Mouse (Mus musculus) skeletal muscle tissue, adult 2 months (tissue): ENCODE results near the gene Atn1.
"Not testable (repeated sequence)": the region's sequence is repeated elsewhere in the genome, so short reads cannot be mapped to it uniquely, and the experiment has no call there.

Experiments
- DNase-seq: peaks from one replicate; pipeline ENCODE4 v3.0.0-alpha.2; 2012; ENCODE audit warnings: low read depth, low spot score

Atn1 gene

GRCm38 (mm10) chr6:124755831-124756595 is at the start of gene Atn1, which contains the start of gene Gm45234:
Atn1 (minus strand) TSS chr6:124756524.
Gm45234 (minus strand) TSS chr6:124756021.
- DNase-seq: peak; percentile 62

DNA sequence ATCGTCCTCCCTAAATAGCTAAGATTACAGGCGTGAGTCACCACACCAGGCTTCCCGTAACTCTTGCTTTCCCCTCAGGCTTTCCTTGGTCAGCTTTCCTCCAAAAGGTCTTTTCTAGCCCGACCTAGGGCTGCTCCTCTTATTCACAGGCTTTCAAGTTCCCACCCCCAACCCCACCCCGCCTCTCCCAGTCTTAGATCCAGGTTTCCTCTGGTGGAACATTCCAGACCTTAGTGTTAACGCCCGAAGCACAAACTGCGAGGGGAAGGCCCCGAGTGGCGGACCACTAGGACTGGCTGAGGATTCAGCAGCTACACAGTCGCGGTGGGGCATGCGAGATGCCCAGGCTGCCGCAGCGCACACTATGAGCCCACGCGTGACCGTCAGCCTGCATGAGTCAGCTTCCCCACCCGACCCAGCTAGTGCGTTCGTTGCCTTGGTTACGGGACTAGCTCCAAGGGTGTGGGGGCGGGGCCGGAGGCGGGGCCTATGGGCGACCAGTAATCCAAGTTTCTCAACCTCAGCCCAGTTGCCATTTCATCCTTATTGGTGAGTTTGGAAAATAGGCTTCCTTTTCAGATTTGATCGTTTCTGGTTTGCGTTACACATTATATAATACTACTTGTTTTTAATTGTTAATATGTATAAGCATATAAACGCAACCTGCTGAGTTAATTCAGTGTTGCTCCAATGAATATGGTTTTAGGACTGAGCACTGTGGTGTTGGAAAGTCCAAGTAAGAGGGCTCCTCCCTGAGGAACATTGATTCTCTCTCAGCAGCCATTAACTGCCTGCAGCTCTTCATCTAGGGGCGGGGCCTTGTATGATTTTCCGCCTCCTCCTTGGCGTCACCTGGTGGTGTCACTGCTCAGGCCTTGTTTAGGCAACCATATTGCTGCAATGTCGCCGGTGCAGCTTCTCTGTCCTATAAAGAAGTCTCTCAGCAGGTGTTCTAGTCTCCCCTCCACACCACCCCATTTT is 49.3 kb upstream of the Atn1 start:
- peak; percentile 96 for DNase-seq

GRCm38 (mm10) chr6:124804341-124804740 is 48.0 kb upstream of the Atn1 start:
- DNase-seq: no peak

- not testable (repeated sequence) for DNase-seq
Observed at GRCm38 (mm10) chr6:124803691-124804090, 47.4 kb upstream of the Atn1 start.

DNA sequence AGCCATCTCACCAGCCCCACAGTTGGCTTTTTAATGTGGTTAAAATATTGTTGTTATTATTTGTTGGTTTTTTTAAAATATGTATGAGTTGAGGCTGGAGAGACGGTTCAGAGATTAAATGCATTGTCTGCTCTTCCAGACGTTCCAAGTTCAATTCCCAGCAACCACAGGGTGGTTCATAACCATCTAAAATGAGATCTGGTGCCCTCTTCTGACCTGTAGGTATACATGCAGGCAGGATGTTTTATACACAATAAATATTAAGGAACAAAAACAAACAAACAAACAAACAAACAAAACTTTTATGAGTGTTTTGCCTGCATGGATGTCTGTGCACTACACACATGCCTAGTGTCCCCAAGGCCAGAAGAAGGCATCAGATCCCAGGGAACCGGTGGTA is 46.7 kb upstream of the Atn1 start:
- DNase-seq: no peak

- DNase-seq: not testable (repeated sequence)
Observed at GRCm38 (mm10) chr6:124802400-124802799, 46.1 kb upstream of the Atn1 start.

- no peak for DNase-seq
Observed at GRCm38 (mm10) chr6:124796200-124796599, 39.9 kb upstream of the Atn1 start.

DNA sequence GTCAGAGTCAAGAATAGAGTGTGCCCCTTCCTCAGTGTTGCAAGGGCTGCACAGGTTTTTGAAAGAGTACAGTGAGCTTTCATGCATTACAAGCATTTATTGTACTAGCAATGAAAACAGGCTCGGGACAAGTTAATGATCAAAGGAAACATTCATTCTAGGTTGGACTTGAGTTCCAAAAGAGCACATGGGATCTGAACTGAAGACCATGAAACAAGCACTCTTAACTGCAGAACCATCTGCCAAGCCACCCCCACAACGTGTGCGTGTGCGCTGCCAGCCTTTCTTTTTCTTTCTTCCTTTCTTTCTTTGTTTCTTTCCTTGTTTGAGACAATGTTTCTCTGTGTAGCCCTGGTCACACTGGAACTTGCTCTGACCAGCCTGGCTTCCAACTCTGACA is 39.5 kb upstream of the Atn1 start:
- DNase-seq: no peak

DNA sequence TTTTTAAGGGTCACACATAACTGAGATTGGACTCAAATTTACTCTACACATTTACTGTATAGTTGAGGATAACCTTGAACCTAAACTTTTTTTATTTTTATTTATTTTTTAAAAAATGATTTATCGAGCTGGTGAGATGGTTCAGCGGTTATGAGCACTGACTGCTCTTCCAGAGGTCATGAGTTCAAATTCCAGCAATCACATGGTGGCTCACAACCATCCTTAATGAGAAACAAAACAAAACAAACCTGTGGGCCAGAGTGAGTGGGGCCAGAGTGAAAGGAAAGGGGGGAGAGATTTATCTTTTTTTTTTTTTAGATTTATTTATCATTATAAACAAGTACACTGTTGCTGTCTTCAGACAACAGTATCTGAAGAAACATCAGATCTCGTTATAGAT is 35.6 kb upstream of the Atn1 start:
- no peak for DNase-seq

DNA sequence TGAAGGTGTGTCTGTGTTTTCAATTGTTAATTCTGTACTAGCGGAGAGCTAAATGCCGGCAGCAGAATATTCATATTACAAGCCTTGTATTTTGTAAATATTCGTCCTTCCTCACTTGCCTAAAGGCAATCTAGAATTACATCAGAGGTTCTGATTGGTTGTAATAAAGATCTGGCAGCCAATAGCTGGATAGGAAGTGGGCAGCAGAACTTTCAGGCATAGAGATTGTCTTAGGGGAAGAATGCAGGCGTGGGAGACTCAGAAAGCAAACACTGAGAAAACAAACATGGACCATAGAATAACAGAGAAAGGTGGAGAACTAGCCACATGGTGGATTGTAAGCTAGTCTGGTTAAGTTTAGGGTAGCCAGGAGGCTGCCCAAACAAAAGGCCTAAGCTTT is 33.8 kb upstream of the Atn1 start:
- no peak for DNase-seq

- DNase-seq: no peak
Observed at GRCm38 (mm10) chr6:124789519-124789918, 33.2 kb upstream of the Atn1 start.

GRCm38 (mm10) chr6:124787722-124788121 is 31.4 kb upstream of the Atn1 start:
- no peak for DNase-seq

DNA sequence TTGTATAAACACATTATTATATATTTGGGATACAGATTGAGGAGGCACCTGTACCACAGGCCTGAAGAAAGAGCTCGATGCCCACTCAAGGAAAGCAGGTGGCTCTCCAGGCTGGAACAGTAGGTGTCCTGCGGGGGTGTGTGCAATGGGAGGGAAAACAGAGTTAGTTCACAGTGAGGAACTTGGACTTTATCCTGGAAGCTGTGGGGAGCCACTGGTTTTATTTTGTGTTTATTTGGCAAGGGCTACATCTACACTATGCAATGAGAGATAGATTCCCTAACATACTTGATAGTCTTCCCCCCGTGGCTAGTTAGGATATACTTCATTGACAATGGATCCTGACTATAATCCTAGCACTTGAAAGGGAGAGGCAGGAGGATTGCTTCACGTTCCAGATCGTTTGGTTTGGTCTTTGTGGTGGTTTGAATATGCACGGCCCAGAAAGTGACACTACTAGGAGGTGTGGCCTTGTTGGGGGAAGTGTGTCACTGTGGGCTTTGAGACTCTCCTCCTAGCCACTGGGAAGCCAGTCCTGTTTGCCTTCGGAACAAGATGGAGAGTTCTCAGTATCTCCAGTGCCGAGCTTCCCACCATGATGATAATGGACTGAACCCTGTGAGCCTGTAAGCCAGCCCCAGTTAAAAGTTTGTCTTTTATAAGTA is 30.6 kb upstream of the Atn1 start:
- no peak for DNase-seq

- no peak for DNase-seq
Observed at GRCm38 (mm10) chr6:124782436-124782835, 26.1 kb upstream of the Atn1 start.

GRCm38 (mm10) chr6:124780917-124781316 is 24.6 kb upstream of the Atn1 start:
- DNase-seq: no peak

GRCm38 (mm10) chr6:124779984-124780416 is 23.7 kb upstream of the Atn1 start:
- DNase-seq: no peak

DNA sequence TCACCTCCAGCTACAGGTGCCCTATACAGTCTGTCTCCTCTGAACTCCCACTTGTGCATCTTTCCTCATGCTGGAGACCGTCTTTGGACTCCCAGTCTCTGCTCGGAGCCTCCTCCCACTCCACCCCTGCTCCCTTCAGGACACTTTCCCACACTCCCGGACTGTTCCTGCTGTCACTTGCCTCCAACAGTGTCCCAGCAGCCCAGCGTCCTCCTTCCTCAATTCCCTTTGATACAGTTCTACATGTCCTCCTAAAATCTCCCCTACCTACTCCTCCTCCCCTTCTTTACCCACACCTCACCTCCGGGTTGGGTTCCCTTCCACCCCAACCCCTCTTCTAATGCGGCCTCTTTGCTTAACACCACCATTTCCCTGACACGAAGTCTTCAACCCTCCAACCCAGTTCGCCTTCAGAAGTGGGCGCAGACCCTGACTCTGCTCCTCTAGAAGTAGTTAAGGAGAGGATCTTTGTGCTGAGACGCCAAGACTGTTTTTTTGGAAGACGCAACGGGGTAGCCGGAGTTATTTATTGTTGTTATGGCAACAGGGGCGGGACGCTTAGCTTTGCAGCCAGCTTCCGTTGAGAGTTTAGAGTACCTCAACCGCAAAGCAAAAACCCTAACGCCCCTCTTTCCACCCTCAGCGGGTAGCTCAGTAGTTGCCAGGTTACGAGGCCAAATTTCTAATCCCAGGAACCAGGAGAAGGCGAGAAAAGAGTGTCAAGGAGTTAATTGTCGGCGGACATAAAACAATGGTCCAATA is 23.1 kb upstream of the Atn1 start, which contains the start of gene Lrrc23:
Gene Lrrc23, minus strand, starts transcription at position 506 of the 762 bp plus-strand sequence.
- no peak for DNase-seq

DNA sequence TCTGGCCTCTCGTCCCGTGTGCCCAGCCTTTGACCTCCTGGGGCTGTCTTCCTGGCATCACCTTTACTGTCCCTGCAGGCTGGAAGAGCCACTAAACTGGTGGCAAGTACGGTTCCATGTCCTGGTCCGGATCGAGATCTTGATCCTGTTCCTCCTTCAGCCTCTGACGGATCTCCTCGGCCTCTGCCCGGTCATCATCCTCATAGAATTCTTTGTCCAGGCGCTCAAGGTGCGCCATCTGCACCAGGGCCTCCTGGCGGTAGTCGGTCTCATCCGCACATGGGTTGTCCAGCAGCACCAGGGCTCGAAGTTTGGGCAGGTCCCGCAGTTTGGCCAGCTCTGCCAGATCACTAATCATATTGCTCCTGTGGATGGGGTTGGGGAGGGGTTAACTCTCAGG is 14.2 kb upstream of the Atn1 start:
- DNase-seq: no peak

DNA sequence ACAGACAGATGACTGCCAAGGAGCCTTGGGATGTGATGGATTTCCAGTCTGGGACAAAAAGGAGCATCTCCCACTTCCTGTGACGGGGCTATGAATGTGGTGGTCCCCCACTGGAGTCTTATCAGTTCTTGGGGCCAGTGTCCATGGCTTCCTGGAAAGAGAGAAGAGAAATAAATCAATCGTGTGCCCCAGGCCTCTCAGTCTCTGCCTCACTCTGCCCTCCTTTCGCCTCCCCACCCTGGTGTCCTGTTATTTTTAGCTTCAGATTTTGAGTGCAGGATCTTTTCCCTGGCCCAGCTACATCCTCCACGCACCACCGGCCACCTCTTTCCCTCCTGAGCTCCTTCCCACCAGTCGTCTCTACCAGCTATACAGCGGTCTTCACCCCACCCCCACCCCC is 13.7 kb upstream of the Atn1 start:
- no peak for DNase-seq

DNA sequence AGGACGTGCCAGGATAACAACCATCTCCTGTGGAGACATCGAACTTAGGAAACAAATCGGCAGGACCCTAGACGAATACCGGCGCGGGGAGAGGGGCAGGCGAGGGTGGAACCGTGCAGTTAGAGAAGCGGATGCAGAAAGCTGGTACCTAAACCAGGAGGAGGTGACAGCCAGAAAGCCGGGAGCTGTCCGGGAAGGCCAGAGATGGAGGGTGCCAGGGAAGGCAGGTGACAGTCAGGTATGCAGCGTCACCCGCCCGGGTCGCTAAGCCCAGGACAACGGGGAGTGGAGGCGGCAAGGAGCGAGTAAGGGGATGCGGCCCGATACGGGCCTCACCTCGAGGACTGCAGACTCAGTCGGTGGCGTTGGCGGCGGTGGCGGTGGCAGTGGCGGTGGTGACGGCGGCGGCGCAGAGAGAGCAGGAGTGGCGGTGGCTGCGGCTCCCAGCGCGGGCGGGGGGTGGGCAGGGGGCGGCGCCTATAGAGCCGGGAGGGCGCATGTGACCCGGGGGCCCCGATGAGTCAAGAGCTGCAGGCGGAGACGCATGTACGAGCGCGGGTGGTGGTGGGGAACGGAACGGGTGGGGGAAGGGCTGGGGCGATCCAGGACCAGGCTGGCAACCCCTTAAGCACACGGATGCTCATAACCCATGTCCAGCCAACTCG is 12.9 kb upstream of the Atn1 start, which contains the start of gene Eno2:
Gene Eno2, minus strand, starts transcription at position 573 of the 665 bp plus-strand sequence.
- no peak for DNase-seq

DNA sequence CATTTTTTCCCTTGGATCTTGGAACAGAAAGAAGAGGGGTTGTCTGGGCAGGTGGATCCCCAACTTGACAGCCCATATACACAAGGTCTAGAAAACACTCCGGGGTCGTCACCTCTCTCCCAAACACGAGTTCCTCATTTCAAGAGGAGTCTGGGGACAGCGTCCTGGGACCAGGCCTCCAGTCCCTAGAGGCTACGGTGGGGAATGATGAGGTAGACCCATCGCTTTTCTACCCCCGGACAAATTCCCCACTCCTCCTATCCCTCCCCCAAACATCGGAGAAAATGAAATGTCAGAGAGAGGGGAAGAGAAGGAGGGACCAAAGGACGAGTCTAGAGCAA is 12.3 kb upstream of the Atn1 start:
- DNase-seq: no peak
